Mouse (Mus musculus) stomach, embryonic 14.5 days (tissue): ENCODE measurements around the gene Prph. TPM values are rescaled to one million over a fixed set of nuclear protein-coding genes. Genes with fewer than 3 reads are reported as not detected.

Experiments
- ATAC-seq: fragments of 200-750 bp; cut with Nextera tagmentation; 2 replicates; pipeline ENCODE4 v1.8.0; 2017; ENCODE audit warnings: low read depth, moderate TSS enrichment; ENCODE audit not compliant: insufficient number of reproducible peaks, insufficient read depth, low FRiP score
- H3K27ac ChIP-seq: fragments of 300-500 bp; sonication (generic); 2 replicates; pipeline ENCODE4 v1.5.1; 2014; ENCODE audit warnings: mild to moderate bottlenecking, low read length, moderate library complexity, mixed read lengths
- H3K27me3 ChIP-seq: fragments of 300-500 bp; sonication (generic); 2 replicates; pipeline ENCODE4 v1.6.1; 2014; ENCODE audit warnings: low read length, control low read depth, mixed read lengths; ENCODE audit not compliant: control insufficient read depth, insufficient read depth
- H3K36me3 ChIP-seq: fragments of 300-500 bp; sonication (generic); 2 replicates; pipeline ENCODE4 v1.6.1; 2014; ENCODE audit warnings: mild to moderate bottlenecking, control low read depth, low read length, moderate library complexity, mixed read lengths; ENCODE audit not compliant: control insufficient read depth, insufficient read depth
- H3K4me1 ChIP-seq: fragments of 300-500 bp; sonication (generic); 2 replicates; pipeline ENCODE4 v1.6.1; 2014; ENCODE audit warnings: low read length, control low read depth, mixed read lengths; ENCODE audit not compliant: control insufficient read depth, insufficient read depth
- H3K4me2 ChIP-seq: fragments of 300-500 bp; sonication (generic); replicated peaks from 2 replicates; pipeline ENCODE4 v1.6.1; 2014; ENCODE audit warnings: low read depth, low read length, control low read depth
- H3K4me3 ChIP-seq: fragments of 300-500 bp; sonication (generic); 2 replicates; pipeline ENCODE4 v1.5.1; 2014; ENCODE audit warnings: low read depth, low read length, control low read depth
- H3K9ac ChIP-seq: fragments of 300-500 bp; sonication (generic); replicated peaks from 2 replicates; pipeline ENCODE4 v1.6.1; 2014; ENCODE audit warnings: low read depth, mild to moderate bottlenecking, control low read depth, low read length, moderate library complexity, mixed read lengths
- H3K9me3 ChIP-seq: fragments of 300-500 bp; sonication (generic); 2 replicates; pipeline ENCODE4 v1.6.1; 2016; ENCODE audit warnings: low read depth, low read length, control low read depth; ENCODE audit not compliant: control insufficient read depth
- WGBS: fragments of 180-500 bp; shearing (Covaris S2); extraction: QIAGEN DNeasy Blood & Tissue Kit; methylation state at CpG from one replicate; pipeline ENCODE4 v1.1.7; 2014; 5-methylcytosine and 5-hydroxymethylcytosine counted together
- polyA plus RNA-seq: library from polyadenylated mRNA; unstranded; fragments of >200 nt; fragmentation: Nextera tagmentation; extraction: Ambion mirVana; gene quantifications from 2 replicates; pipeline ENCODE4 v1.2.1, GENCODE M21; 2014

Prph gene
- polyA plus RNA-seq, 1 experiment from 2014 or later: 31.1 TPM

DNA sequence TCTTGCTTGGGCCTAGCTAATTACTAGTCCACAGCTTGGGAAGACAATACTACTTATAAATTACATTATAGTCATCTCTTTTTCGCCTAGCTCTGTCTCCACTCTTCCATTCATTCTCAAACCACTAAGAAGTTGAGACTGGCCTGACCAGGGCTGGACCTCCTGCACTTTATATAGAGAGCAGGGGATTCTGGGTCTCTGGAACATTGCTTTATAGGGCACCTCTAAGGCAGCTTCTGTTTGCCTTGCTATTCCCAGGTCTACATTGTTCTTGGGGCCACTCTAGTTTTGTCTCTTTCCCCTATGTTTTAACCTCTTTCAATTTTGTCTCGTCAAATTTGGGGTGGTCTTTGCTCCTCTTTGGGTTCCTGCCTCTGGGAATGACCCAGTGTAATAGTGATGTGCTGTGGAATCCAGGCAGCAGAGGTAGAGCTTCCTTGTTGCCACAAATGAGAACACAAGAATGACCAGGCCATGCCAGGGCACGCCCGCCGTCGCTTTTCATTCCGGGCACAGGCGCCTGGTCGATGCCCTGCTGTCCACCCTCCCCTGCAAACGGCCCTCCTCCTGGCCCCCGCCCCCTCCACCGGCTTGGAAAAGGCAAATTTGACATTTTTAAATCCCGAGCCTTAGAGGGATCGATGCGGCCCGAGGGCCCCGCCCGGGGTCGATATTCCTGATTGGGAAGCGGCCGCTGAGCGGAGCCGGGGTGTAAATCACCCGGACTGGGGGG is 41.3 kb downstream of the Prph start:
- Histone ChIP-seq H3K9me3 (no peaks in the 10 kb centered on the region), H3K9ac (0 out of 2 replicates have a peak overlapping the region, but pooled peaks have one; percentile 18), H3K27me3 (peaks cover 68% of the 10 kb centered on the region), H3K36me3 (no peaks in the 10 kb centered on the region), H3K27ac (no peak overlapping the region), H3K4me3 (peak overlapping the region; percentile 34), H3K4me1 (peaks cover 31% of the 10 kb centered on the region), H3K4me2 (peak overlapping the region; percentile 60)
- no peak for ATAC-seq
- 4% methylated on average over 24 of the region's 24 CpGs for WGBS

- Histone ChIP-seq H3K27me3 (peaks cover 65% of the 10 kb centered on the region), H3K4me2 (peak overlapping the region; percentile 60), H3K36me3 (no peaks in the 10 kb centered on the region), H3K9me3 (no peaks in the 10 kb centered on the region), H3K27ac (no peak overlapping the region), H3K4me3 (peak overlapping the region; percentile 34), H3K9ac (0 out of 2 replicates have a peak overlapping the region, but pooled peaks have one; percentile 18), H3K4me1 (peaks cover 31% of the 10 kb centered on the region)
- ATAC-seq: no peak
- under 1% methylated on average over 57 of the region's 58 CpGs for WGBS
These were observed 42.0 kb downstream of the Prph start for GRCm38 (mm10) chr15:99096831-99097500.

DNA sequence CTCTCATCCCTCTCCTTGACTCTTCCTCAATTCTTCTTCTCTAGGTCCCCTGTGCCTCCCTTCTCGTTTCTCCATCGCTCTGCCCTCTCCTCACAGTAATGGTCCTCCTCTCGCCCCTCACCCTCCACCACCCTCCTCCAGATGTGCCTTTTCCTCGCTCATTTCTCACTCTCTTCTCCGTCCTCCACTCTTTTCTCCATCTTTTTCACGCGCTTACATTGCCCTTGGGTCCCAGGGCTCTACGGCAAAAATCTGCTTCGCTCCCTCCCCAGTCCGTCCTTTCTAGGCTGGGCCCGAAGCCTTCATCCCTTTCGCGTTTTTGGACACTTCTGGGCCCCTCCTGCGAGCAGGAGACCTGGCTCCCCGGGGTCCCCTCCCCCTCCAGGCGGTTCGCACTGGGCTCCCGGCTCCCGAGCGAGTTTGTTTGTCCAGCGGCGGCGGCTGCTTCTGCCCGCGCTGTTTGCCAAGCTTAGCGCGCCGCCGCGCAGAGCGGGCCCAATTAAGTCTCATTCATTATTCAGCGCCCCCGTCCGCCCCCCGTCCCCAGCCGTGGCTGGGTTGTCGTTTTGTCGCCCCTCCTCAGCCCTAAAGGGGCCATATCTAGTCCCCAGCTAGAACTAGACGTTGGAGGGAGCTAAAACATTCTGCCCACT is 43.0 kb downstream of the Prph start:
- peaks cover 58% of the 10 kb centered on the region for H3K27me3 ChIP-seq
- no peak overlapping the region for H3K9ac ChIP-seq
- peak overlapping the region; percentile 60 for H3K4me2 ChIP-seq
- under 1% methylated on average over 39 of the region's 39 CpGs for WGBS
- peaks cover 31% of the 10 kb centered on the region for H3K4me1 ChIP-seq
- H3K9me3 ChIP-seq: no peaks in the 10 kb centered on the region
- H3K4me3 ChIP-seq: peak overlapping the region; percentile 34
- no peak overlapping the region for H3K27ac ChIP-seq
- H3K36me3 ChIP-seq: no peaks in the 10 kb centered on the region
- ATAC-seq: no peak

- peak overlapping the region; percentile 60 for H3K4me2 ChIP-seq
- H3K27ac ChIP-seq: no peak overlapping the region
- H3K9me3 ChIP-seq: no peaks in the 10 kb centered on the region
- no peaks in the 10 kb centered on the region for H3K36me3 ChIP-seq
- 1% methylated on average over 9 of the region's 9 CpGs for WGBS
- H3K27me3 ChIP-seq: peaks cover 53% of the 10 kb centered on the region
- ATAC-seq: 0 out of 2 replicates have a peak, but pooled peaks have one; percentile 7
- H3K4me3 ChIP-seq: peak overlapping the region; percentile 34
- no peak overlapping the region for H3K9ac ChIP-seq
- H3K4me1 ChIP-seq: peaks cover 31% of the 10 kb centered on the region
These were observed 43.5 kb downstream of the Prph start for GRCm38 (mm10) chr15:99098493-99098861.

- Histone ChIP-seq H3K27me3 (peaks cover 48% of the 10 kb centered on the region), H3K4me1 (peaks cover 27% of the 10 kb centered on the region; the same call in 1 of the 2 replicates), H3K9me3 (no peaks in the 10 kb centered on the region), H3K36me3 (no peaks in the 10 kb centered on the region), H3K4me3 (peak overlapping the region; percentile 34; the same call in 1 of the 2 replicates), H3K9ac (no peak overlapping the region), H3K27ac (peak overlapping the region; percentile 73; the same call in 1 of the 2 replicates), H3K4me2 (peak overlapping the region; percentile 60; the same call in 1 of the 2 replicates)
- 2% methylated on average over 15 of the region's 15 CpGs for WGBS
- peak; percentile 90 for ATAC-seq
These were observed 44.2 kb downstream of the Prph start for GRCm38 (mm10) chr15:99099139-99099556.

DNA sequence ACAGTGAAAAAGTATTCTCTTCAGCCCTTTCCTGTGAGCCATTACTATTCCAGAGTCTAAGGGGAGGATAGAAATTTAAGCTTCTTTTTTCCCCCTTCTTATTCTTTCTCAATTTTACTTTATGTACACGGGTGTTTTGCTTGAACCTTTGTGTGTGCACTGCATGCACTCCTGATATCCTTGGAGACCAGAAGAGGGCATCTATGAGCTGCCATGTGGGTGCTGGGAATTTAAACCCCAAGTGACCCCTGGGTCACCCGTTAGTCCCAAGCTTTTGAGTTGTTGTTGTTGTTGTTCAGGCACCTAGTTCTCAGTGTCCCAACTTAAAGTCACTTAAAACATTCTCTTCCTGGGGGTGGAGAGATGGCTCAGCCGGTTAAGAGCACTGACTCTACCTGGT is 45.0 kb downstream of the Prph start:
- H3K4me1 ChIP-seq: peaks cover 24% of the 10 kb centered on the region; the same call in 1 of the 2 replicates
- no peak overlapping the region for H3K9ac ChIP-seq
- peaks cover 42% of the 10 kb centered on the region for H3K27me3 ChIP-seq
- no peaks in the 10 kb centered on the region for H3K36me3 ChIP-seq
- peak overlapping the region; percentile 16 for H3K4me2 ChIP-seq
- peak overlapping the region; percentile 34; the same call in 1 of the 2 replicates for H3K4me3 ChIP-seq
- H3K9me3 ChIP-seq: no peaks in the 10 kb centered on the region
- H3K27ac ChIP-seq: no peak overlapping the region
- 58% methylated on average over 3 of the region's 3 CpGs for WGBS
- ATAC-seq: no peak

GRCm38 (mm10) chr15:99105238-99105637 is 50.3 kb downstream of the Prph start:
- ATAC-seq: no peak
- H3K9ac ChIP-seq: no peak overlapping the region
- H3K27me3 ChIP-seq: no peaks in the 10 kb centered on the region
- H3K4me3 ChIP-seq: no peak overlapping the region
- no peaks in the 10 kb centered on the region for H3K4me1 ChIP-seq
- 36% methylated on average over 7 of the region's 7 CpGs for WGBS
- no peaks in the 10 kb centered on the region for H3K36me3 ChIP-seq
- no peak overlapping the region for H3K27ac ChIP-seq
- H3K4me2 ChIP-seq: no peak overlapping the region
- no peaks in the 10 kb centered on the region for H3K9me3 ChIP-seq

GRCm38 (mm10) chr15:99107866-99108265 is 52.9 kb downstream of the Prph start:
- no peaks in the 10 kb centered on the region for H3K27me3 ChIP-seq
- H3K4me1 ChIP-seq: no peaks in the 10 kb centered on the region
- no peak overlapping the region for H3K27ac ChIP-seq
- no peaks in the 10 kb centered on the region for H3K9me3 ChIP-seq
- WGBS: 78% methylated on average over 3 of the region's 3 CpGs
- H3K4me2 ChIP-seq: no peak overlapping the region
- H3K9ac ChIP-seq: no peak overlapping the region
- H3K36me3 ChIP-seq: no peaks in the 10 kb centered on the region
- no peak overlapping the region for H3K4me3 ChIP-seq
- no peak for ATAC-seq
